Mouse (Mus musculus) hindbrain, postnatal 0 days (tissue): ENCODE data around the gene Foxa1. TPM values are rescaled to one million over a fixed set of nuclear protein-coding genes. Genes with fewer than 3 reads are reported as not detected.
A peak's percentile ranks its signal among the peaks of the same experiment; 100 is the strongest.

Experiments used
- ATAC-seq: fragments of 200-750 bp; cut with Nextera tagmentation; 2 replicates; pipeline ENCODE4 v1.8.0; 2017; ENCODE audit warnings: mild to moderate bottlenecking, moderate TSS enrichment, moderate library complexity
- DNase-seq: peaks from one replicate; pipeline ENCODE4 v3.0.0-alpha.2; 2015; ENCODE audit warnings: low spot score
- H3K27ac ChIP-seq: fragments of 300-500 bp; sonication (generic); 2 replicates; pipeline ENCODE4 v1.5.1; 2014; ENCODE audit warnings: mild to moderate bottlenecking
- H3K27me3 ChIP-seq: fragments of 300-500 bp; sonication (generic); 2 replicates; pipeline ENCODE4 v1.6.1; 2014; ENCODE audit warnings: low read length, mixed read lengths; ENCODE audit not compliant: insufficient read depth
- H3K36me3 ChIP-seq: fragments of 300-500 bp; sonication (generic); 2 replicates; pipeline ENCODE4 v1.6.1; 2014; ENCODE audit warnings: low read length, mixed read lengths; ENCODE audit not compliant: insufficient read depth
- H3K4me1 ChIP-seq: fragments of 300-500 bp; sonication (generic); 2 replicates; pipeline ENCODE4 v1.6.1; 2014; ENCODE audit warnings: antibody characterized with exemption, low read length, mixed read lengths; ENCODE audit not compliant: insufficient read depth
- H3K4me2 ChIP-seq: fragments of 300-500 bp; sonication (generic); 2 replicates; pipeline ENCODE4 v1.6.1; 2014; ENCODE audit warnings: low read depth, mild to moderate bottlenecking, low read length, moderate library complexity, mixed read lengths
- H3K4me3 ChIP-seq: fragments of 300-500 bp; sonication (generic); 2 replicates; pipeline ENCODE4 v1.5.1; 2014; ENCODE audit warnings: low read length
- H3K9ac ChIP-seq: fragments of 300-500 bp; sonication (generic); replicated peaks from 2 replicates; pipeline ENCODE4 v1.6.1; 2014; ENCODE audit warnings: mild to moderate bottlenecking, low read length, moderate library complexity, mixed read lengths
- H3K9me3 ChIP-seq: fragments of 300-500 bp; sonication (generic); 2 replicates; pipeline ENCODE4 v1.6.1; 2016; ENCODE audit warnings: low read length, mixed read lengths
- CTCF ChIP-seq: IDR thresholded peaks from 2 replicates; pipeline ENCODE4 v1.5.1; 2016; ENCODE audit warnings: antibody characterized with exemption, control low read depth, low read depth
- WGBS: fragments of 180-500 bp; shearing (Covaris S2); extraction: QIAGEN DNeasy Blood & Tissue Kit; methylation state at CpG from one replicate; pipeline ENCODE4 v1.1.7; 2014; 5-methylcytosine and 5-hydroxymethylcytosine counted together
- polyA plus RNA-seq: library from polyadenylated mRNA; unstranded; fragments of >200 nt; fragmentation: Nextera tagmentation; extraction: Ambion mirVana; gene quantifications from 2 replicates; pipeline ENCODE4 v1.2.1, GENCODE M21; 2015
- total RNA-seq: library from RNA; depleted of rRNA; stranded (reverse); fragments of >200 nt; gene quantifications from 2 replicates; pipeline ENCODE4 v1.2.3, GENCODE M21; 2014

Gene Foxa1
- total and polyA plus RNA-seq, 2 experiments from 2014 or later = 0.20 to 0.73 TPM

GRCm38 (mm10) chr12:57536909-57537670 is 9.6 kb downstream of the Foxa1 start:
- Histone ChIP-seq H3K36me3 (no peaks in the 10 kb centered on the region), H3K4me1 (no peaks in the 10 kb centered on the region), H3K27ac (no peak overlapping the region), H3K4me3 (no peak overlapping the region), H3K4me2 (no peak overlapping the region), H3K27me3 (peaks cover 79% of the 10 kb centered on the region), H3K9ac (no peak overlapping the region), H3K9me3 (no peaks in the 10 kb centered on the region)
- DNase-seq (no peak), ATAC-seq (no peak)
- 3% methylated on average over 11 of the region's 11 CpGs for WGBS
- no peak for TF ChIP-seq CTCF

GRCm38 (mm10) chr12:57536056-57536908 is 10.4 kb downstream of the Foxa1 start:
- H3K9ac ChIP-seq = no peak overlapping the region
- ATAC-seq (no peak), DNase-seq (no peak)
- no peak overlapping the region for H3K4me3 ChIP-seq
- TF ChIP-seq CTCF = no peak
- H3K4me1 ChIP-seq = no peaks in the 10 kb centered on the region
- WGBS = 1% methylated on average over 25 of the region's 25 CpGs
- no peak overlapping the region for H3K27ac ChIP-seq
- H3K9me3 ChIP-seq = no peaks in the 10 kb centered on the region
- H3K27me3 ChIP-seq = peaks cover 78% of the 10 kb centered on the region
- H3K4me2 ChIP-seq = no peak overlapping the region
- no peaks in the 10 kb centered on the region for H3K36me3 ChIP-seq

GRCm38 (mm10) chr12:57534879-57535611 is 11.7 kb downstream of the Foxa1 start:
- ATAC-seq = peak; percentile 63
- no peaks in the 10 kb centered on the region for H3K9me3 ChIP-seq
- DNase-seq = no peak
- H3K27me3 ChIP-seq = peaks cover 72% of the 10 kb centered on the region
- WGBS = 2% methylated on average over 33 of the region's 39 CpGs
- H3K36me3 ChIP-seq = no peaks in the 10 kb centered on the region
- H3K9ac ChIP-seq = no peak overlapping the region
- no peaks in the 10 kb centered on the region for H3K4me1 ChIP-seq
- H3K27ac ChIP-seq = no peak overlapping the region
- no peak for TF ChIP-seq CTCF
- no peak overlapping the region for H3K4me2 ChIP-seq
- H3K4me3 ChIP-seq = no peak overlapping the region

- H3K27ac ChIP-seq = no peak overlapping the region
- H3K9me3 ChIP-seq = no peaks in the 10 kb centered on the region
- peaks cover 72% of the 10 kb centered on the region for H3K27me3 ChIP-seq
- ATAC-seq = no peak; the same call in 1 of the 2 replicates
- no peak overlapping the region for H3K4me2 ChIP-seq
- DNase-seq = no peak
- H3K4me3 ChIP-seq = no peak overlapping the region
- H3K4me1 ChIP-seq = no peaks in the 10 kb centered on the region
- WGBS = 7% methylated on average over 5 of the region's 6 CpGs
- no peak for TF ChIP-seq CTCF
- H3K9ac ChIP-seq = no peak overlapping the region
- H3K36me3 ChIP-seq = no peaks in the 10 kb centered on the region
Observed at GRCm38 (mm10) chr12:57534517-57534878, 12.2 kb downstream of the Foxa1 start.

- WGBS = 8% methylated on average over 9 of the region's 9 CpGs
Observed at GRCm38 (mm10) chr12:57530474-57530873, 16.2 kb downstream of the Foxa1 start.

GRCm38 (mm10) chr12:57528335-57528734 is 18.4 kb downstream of the Foxa1 start:
- H3K9me3 ChIP-seq = no peaks in the 10 kb centered on the region
- no peak for TF ChIP-seq CTCF

More at GRCm38 (mm10) chr12:57530474-57530873, 16.2 kb downstream of the Foxa1 start:
- Histone ChIP-seq H3K4me2 (no peak overlapping the region), H3K27ac (no peak overlapping the region), H3K9me3 (no peaks in the 10 kb centered on the region), H3K4me3 (no peak overlapping the region), H3K36me3 (no peaks in the 10 kb centered on the region), H3K4me1 (no peaks in the 10 kb centered on the region), H3K27me3 (peaks cover 41% of the 10 kb centered on the region), H3K9ac (no peak overlapping the region)
- no peak for TF ChIP-seq CTCF
- peak; percentile 56; the same call in 1 of the 2 replicates for ATAC-seq
- DNase-seq = no peak

More at GRCm38 (mm10) chr12:57528335-57528734, 18.4 kb downstream of the Foxa1 start:
- H3K27me3 ChIP-seq = peaks cover 20% of the 10 kb centered on the region
- WGBS = 84% methylated on average over 4 of the region's 4 CpGs
- no peak overlapping the region for H3K4me3 ChIP-seq
- DNase-seq = no peak
- H3K4me1 ChIP-seq = no peaks in the 10 kb centered on the region
- H3K27ac ChIP-seq = no peak overlapping the region
- no peak for ATAC-seq
- H3K36me3 ChIP-seq = no peaks in the 10 kb centered on the region
- no peak overlapping the region for H3K4me2 ChIP-seq
- no peak overlapping the region for H3K9ac ChIP-seq
